Mouse (Mus musculus) thymus, postnatal 10 days (tissue): ENCODE results near the gene Fbxl19.
"Not testable (repeated sequence)": the region's sequence is repeated elsewhere in the genome, so short reads cannot be mapped to it uniquely, and the experiment has no call there.

Experiments
- DNase-seq, 2 experiments: peaks; one replicate each; pipeline ENCODE4 v3.0.0; 2021; ENCODE audit warnings: low spot score in 2 of 2

The Fbxl19 gene

DNA sequence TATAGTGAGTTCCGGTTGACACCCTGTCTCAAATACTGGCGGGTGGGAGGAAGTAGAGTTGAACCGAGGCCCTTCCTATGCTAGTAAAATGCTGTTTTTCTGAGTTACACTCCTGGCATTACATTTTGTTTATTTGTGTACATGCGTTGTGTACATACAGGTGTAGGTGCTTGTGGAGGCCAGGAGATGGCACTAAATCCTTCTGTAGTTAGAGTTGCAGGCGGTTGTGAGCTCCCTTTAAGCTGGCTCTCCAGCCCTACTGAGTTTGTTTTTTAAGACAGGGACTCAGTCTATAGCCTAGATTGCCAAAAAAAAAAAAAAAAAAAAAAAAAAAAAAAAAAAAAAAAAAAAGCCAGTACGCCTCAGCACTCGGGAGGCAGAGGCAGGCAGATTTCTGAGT lies 16.4 kb upstream of the Fbxl19 start:
- no peak for DNase-seq

DNA sequence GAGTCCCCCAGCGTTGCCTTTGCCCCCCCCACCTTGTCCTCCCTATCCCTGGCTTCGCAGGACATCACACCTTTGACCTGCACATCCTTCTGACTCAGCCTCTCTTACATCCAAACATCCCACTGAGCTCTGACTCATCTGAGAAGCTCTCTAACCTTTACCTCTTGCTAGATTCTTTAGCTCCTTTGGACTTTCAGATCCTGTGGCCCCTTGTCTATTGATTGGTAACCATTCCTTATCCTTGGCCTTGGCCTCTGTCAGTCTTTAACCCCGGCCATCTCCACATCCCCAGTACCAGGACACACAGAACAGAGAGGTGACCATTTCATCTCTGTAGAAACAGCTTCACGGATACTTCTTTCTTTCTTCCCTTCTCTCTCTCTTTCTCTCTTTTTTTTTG lies 14.2 kb upstream of the Fbxl19 start:
- no peak for DNase-seq

DNA sequence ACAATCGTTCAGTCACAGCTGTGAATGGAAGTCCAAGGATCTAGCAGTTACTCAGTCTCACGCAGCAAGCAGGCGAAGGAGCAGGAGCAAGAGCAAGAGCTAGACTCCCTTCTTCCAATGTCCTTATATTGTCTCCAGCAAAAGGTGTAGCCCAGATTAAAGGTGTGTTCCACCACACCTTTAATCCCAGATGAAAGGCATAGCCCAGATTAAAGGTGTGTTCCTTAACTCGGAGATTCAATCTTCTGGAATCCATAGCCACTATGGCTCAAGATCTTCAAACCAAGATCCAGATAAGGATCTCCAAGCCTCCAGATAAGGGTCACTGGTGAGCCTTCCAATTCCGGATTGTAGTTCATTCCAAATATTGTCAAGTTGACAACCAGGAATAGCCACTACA lies 12.3 kb upstream of the Fbxl19 start, which contains the start of gene Ctf2:
TSS of gene Ctf2 (minus strand) at position 101 of the 400 bp plus-strand sequence.
- DNase-seq = not testable (repeated sequence)

DNA sequence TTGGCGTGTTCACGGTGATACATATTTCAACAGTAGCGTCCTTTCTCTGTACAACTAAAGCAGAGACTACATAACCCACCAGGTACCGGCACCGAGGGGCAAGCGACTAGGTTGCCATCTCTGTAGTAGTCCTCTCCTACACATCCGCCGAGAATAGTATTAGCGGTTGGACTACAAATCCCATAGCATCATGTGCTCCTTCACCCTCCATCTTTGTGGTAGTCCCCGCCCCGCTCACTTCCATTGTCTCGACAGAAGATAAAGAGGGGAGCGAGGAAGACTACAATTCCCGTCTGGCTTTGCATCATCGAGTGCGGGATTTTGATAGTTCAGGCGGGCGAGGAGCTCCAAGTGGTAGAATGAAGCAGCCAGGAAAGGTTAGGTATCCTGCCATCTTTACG lies 908 bp downstream of the Fbxl19 start:
- peak; percentile 82 to 84 for DNase-seq

DNA sequence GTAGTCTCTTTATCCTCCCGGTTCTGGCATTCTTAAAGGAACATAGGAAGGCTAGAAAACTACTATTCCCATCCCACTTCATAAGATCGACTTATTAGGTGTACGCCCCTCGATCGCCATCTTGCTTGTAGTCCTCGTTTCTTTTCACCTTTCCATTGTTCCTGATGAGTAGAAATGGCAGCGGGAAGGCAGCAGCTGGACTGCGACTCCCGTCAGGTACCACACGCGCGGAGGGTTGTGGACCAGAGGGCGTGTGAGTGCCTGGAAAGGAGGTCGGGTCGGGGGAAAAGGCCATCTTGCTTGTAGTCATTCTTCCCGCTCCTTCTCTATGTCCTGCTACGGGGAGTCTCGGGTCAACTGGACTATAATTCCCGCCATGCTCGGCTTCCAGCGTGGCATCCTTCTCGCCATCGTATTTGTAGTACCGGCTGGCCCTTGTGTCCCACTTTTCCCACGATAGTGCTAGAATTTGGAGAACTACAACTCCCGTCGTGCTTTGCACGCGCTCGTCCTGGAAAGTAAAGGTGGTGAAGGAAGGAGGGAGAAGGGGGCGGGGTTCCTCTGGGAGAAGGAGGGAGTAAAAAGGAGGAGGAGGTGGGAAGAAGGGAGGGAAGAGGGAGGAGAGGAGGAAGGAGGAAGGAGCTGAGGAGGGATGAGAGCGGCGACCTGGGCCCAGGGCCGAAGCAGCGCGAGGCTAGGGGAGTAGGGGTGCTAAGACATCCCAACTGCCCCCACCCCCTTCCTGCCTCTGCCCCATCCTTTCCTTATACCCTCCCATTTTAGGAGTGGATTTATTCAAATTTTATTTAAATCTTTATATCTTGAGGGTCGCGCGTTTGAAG lies 1.5 kb downstream of the Fbxl19 start:
- DNase-seq = peak; percentile 44 to 65

DNA sequence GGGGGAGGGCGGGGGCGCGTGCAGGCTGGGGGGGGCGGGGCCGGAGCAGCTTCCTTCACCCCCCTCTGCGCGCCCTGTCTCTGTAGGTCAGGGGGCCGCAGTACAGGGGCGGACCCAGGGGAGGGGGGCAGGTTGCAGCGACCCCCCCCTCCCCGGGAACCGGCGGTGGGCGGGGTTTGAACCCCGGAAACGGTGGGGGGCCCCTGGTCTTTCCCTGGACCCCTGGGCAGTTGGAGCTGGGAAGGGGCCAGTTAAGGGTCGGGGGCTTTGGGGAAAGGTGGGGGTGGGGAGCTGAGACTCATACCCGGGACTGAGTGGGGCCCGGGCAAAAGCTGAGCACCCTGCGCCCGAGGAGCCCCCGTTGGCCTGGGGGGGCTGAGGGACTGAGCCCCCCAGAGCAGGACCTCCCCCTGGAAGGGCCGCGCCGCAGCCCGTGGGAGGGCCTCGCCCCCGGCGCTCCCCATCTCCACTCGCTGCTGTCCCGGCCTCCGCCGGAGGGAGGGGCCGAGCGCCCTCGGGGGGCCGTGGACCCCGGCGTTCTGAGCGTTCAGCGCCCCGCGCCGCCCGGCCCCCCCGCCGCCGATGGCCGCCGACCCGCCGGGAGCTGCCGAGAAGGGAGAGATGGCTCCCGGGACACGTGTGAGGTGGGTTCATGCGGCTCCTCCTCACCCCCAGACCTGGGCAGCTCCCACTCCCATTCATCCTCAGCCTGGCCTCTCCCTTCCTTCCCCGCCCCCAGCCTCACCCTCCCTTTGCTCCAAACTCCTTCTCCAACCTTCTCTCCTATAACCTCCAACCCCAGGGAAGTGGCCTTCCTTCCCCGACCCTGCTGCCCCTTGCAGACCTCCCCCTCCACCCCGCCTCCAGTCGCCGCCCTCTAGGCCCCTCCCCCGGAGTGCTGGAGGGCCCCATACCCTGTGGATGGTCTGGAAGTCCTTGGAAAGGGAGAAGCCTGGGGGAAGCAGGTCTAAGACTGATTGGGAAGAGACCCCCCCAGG lies 2.5 kb downstream of the Fbxl19 start:
- DNase-seq = peak; percentile 35 to 40

DNA sequence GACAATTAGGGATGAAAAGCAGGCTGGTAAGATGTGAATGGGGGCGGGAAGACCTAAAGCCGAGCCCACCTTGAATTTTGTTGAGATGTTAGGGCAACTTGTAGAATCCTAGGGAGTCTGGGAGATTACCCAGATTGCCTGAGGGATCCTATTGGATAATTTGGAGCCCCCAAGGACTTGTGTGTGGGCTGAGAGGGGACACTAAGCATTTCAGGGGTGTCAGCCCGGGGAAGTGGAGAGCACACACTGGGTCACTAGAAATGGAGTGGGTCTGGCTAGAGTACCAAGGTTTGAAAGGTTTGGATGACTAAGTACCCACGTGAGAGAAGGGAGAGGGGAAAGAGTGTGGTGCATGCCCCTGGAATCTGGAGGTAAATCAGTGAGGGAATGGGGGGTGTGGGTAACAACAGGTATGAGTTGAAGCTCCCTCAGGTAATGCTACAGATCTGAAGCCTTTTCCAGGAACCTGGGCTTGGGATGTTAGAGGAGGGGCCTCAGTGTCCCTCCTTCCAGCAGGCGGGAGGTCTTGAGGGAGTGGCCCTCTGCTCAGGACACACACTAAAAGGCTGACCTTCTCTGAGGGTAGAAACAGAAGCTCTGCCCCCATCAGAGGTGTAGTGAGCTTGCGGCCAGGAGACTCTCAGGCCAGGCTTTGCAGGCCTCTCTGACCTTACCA lies 3.4 kb downstream of the Fbxl19 start:
- DNase-seq = no peak

DNA sequence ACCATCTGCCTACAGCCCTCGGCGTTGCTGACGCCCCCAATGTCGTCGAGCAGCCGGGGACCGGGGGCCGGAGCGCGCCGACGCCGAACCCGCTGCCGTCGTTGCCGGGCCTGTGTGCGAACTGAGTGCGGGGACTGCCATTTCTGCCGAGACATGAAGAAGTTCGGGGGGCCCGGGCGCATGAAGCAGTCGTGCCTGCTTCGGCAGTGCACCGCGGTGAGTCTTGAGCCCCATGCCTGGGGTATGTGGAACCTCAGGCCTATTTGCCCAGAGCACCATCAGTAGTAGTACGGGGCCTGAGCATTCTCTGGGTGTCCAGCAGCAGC lies 3.9 kb downstream of the Fbxl19 start:
- no peak for DNase-seq

DNA sequence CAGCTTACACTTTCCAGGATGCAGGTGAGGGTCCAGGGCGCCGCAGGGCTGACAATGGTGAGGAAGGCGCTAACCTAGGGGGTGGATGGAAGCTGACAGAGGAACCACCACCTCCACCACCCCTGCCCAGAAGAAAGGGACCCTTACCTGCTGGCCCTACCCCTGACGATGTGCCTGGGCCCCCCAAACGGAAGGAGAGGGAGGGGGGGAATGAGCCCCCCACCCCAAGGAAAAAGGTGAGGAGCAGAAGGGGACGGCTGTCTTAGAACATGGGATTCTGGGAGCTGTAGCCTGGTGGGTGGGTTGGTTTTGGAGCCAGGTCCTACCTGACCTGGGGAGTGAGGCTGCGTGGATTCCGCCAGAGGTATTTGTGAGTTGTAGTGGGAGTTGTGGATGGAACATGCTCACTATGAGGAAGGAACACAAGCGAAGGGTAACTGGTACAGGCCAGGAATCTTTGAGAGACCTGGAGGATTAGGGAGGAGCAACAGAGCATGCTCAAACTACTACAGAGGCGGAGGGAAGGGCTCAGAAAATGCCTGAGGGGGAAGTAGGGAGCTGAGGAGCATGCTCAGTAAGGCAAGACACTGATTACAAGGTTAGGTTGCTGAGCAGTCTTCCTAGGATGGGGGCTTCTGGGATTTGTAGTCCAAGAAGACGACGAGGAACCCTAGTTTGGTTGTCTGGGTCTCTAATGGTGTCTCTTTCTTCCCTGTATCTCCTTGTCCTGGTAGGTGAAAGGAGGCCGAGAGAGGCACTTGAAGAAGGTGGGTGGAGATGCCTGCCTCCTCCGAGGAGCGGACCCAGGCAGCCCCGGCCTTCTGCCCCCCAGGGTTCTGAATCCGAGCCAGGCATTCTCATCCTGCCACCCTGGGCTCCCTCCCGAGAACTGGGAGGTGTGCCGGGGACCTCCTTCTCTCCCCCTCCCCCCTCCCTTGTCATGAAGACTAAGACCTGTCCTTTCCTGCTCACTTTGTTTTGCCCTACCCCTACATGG lies 6.1 kb downstream of the Fbxl19 start:
- no peak for DNase-seq

DNA sequence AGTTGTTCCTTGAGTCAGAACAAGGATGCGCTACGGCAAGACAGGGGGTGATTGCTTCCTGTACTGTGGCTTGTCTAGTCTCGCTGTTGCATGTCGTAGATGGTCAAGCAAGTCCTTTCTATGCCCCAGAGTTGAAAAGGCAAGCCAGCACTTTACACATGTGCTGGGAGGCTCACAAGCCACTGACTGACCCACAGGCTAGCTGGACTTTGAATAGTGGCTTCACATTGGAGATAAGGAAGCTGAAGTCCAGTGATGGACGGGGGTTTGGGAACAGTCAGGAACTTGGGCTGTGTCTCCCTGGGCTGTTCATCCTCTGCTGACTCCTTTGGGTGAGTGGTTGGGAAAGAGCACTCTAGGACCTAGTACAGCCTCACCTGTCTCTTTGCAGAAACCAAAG lies 7.3 kb downstream of the Fbxl19 start:
- no peak for DNase-seq

DNA sequence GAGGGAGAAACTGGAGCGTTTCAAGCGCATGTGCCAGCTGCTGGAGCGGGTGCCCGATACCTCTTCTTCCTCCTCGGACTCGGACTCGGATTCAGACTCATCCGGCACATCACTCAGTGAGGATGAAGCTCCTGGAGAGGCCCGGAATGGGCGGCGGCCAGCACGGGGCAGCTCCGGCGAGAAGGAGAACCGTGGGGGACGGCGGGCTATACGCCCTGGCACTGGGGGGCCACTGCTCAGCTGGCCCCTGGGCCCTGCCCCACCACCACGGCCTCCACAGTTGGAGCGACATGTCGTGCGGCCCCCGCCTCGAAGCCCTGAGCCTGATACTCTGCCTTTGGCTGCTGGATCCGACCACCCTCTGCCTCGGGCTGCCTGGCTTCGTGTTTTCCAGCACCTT lies 7.7 kb downstream of the Fbxl19 start:
- DNase-seq = no peak

DNA sequence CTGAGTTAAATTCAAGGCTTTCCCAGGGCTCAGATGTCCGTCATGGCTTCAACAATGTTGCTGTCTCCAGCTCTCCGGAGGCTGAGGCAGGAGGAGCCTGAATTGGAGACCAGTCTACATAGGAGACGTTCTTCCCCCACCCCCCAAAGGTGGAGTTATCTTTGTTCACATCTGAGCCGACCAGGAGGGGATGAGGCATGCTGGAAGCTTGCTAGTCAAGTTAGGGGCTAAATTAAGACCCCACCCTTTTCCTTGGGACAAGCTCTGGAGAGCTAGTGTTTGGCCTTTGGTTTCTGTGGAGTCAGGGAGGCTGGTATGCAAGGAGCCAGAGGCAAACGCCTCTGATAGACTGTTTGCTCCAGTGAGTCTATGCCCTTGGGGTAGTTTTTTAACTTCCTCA lies 8.8 kb downstream of the Fbxl19 start:
- DNase-seq = no peak

DNA sequence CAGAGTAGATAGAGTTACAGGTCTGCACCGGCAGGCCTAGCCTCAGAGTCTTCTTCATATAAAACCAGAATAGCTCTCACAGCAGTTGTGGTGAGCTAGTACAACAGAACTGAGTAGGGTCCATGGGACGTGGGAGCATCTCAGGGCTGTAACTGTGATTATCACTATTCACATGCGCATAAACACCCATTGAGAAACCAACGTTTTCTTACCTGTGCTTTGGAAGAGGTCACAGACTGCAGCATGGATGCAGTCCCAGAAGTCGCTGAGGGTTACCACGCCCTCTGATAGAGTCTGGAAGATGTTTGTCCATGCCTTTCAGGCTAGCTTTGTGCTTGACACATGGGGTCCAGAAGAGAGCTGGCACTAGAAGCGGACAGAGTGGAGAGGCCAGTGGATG lies 9.4 kb downstream of the Fbxl19 start:
- no peak for DNase-seq

DNA sequence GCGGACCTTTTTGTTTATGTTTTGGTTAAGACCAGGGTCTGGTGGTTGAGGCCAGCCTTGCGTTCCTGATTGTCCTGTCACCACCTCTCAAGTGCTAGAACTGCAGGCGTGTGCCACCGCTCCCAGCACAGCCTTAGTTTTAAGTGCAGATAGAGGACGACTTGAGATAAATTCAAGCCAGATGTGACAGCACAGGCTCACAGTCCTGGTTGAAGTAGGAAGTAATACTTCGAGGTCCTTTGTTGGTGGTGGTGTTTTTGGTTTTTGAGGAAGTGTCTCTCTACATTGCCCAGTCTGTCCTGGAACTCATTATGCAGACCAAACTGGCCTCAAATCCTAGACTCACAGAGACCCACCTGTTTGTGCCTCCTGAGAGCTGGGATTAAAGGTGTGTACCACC lies 15.4 kb downstream of the Fbxl19 start:
- DNase-seq = no peak

DNA sequence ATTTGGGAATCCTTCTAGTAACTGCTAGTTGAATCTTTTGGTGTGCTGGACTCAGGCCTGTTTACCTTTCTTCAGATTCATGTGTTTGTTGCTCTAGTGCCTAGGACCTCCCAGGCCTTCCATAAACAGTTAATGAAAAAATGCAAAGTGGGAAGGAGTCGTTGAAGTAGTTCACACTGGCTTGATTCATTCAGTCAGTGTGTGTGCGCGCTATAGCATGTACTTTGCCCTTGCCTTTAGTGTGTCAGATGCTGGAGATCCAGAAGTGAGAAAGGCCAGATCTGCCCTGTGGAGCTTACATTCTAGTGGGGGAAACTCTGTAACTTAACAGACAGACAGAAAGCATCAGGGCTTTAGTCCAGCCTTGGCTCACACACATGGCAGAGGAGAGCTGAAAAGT lies 16.1 kb downstream of the Fbxl19 start:
- no peak for DNase-seq

DNA sequence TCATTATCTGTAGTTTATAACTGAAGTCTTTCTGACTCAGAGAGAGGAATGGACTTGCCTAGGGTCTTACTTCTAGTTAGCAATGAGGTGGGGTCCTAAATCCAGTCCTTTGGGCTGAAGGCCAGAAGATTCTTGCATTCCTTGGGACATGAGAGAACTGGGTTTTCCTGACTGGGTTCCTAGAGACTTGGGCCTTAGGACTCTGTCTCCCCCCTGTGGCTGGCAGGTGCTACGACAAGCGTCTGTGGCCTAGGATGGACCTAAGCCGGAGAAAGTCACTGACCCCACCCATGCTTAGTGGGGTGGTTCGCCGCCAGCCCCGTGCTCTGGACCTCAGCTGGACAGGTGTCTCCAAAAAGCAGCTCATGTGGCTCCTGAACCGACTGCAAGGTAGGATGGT lies 16.7 kb downstream of the Fbxl19 start:
- DNase-seq = peak in 1 of 2 experiments; percentile 60

DNA sequence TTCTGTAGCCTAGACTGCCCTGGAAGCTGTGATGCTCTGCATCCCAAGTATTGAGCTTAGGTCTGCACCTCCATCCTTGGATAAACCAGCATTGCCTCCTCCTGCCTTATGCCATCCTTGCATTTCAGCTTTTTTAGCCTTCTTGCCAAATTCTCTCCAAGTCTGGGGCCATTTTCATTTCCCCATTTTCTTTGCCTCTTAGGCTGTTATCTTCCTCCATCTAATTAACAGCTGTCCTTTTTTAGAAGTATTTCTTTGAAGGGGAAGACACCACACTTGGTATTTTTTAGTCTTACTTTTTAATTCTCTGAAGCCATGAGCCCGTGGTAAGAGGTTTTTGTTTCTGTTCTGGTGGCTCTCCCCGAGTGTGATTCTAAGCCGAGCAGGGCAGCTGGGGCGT lies 19.3 kb downstream of the Fbxl19 start:
- no peak for DNase-seq

DNA sequence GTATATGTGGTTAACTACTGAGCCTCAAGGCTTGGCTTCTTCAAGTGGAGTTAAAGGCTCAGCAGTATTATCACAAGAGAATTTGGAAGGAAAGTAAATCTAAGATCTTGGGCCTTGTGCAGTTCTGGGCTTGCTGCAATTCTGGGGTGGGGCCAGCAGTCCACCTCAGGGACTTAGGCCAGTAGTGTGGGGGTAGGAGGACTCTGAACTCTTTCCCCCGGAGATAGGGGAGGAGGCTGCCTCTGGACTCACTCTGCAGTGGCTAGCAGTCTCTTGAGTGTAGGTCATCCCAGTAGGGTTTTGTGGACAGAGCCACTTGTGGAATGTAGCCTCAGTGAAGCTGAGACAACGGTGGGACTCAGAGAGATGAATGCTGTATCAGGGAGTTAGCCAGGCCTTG lies 21.4 kb downstream of the Fbxl19 start:
- DNase-seq = no peak

DNA sequence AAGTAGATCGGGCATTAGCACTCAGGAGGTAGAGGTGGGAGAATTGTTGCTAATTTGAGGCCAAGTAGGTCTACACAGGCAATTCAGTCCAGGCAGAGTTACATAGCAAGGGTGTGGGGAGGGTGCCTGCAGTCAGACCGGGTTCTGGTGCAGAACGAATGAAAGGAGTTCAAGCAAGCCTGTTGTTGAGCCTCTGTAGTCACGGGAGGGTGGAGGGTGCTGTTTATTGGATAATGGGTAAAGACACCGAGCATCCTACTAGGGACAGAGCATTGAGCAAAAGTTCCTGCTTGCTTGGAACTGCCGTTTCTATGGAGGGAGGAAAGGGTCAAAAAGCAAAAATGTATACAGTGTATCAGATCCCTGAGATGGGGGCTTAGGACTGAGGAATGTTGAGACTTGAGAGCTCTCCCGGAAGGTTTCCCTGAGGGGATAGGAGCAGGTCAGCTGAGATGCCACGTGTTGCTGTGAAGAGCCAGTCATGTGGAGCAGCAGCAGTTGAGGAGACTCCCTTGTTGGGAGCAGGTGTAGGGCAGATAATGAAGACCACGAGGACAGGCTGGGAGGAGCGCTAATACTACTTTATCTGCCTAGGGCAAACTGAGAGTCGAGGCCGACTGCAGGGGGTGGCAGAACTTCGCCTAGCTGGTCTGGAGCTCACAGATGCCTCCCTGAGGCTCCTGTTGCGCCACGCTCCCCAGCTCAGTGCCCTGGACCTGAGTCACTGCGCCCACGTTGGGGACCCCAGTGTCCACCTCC lies 22.7 kb downstream of the Fbxl19 start:
- DNase-seq = no peak

DNA sequence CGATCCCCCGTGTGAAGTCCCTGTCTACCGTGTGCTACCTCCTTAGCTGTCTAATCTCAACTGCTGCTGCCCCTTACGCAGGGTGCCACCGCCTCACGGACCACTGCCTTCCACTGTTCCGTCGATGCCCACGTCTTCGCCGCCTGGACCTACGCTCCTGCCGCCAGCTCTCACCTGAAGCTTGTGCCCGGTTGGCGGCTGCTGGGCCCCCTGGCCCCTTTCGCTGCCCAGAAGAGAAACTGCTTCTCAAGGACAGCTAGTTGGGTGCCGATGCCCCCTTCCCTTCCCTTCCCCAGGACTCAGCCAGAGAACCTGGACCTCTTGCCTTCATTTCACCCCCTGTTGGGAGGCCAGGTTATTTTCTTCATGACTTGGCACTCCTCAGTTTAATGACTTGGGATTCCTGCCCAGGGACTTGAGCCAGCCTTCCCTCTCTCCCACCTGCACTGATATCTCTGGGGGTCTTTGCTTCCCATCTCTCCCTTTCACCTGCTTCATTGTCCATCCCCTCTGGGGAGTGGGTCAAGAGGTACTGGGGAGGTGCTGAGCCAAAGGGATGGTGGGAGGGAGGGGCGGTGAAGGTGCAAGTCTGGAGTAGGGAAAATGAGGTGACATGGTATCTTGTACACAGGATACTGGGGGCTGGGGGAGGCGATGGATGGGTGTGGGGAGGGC lies 23.5 kb downstream of the Fbxl19 start:
- no peak for DNase-seq
